Comparison of ENCODE assay signal across 8 mouse cellular contexts in the genomic region with DNA sequence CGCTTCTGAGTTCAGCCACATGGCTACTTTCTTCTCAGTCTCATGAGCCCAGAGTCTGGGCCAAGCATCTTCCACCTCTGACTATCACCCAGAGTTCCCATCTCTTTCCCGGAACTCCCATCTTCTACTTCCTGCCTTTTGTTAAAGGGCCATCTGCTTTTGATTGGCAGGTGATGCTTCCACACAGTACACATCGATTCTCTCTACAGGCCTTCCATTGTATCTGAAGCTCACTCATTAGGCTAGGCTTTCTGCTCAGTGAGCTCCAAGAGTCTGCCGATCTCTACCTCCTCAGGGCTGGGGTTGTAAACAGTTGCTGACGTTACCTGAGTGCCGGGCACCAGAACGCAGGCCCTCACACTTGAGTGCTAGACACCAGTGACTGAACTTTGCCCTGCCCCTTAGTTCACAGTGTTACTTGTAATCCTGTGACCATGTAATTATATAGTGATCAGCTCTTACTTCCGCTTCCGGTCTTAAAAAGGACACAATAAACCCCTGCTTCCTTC. TPM values are rescaled to one million over a fixed set of nuclear protein-coding genes. Genes with fewer than 3 reads are reported as not detected.
A peak's percentile ranks its signal among the peaks of the same experiment; 100 is the strongest.
DNase-seq lines count a peak whose midpoint lies in the region; ATAC-seq and TF ChIP-seq lines count a peak whose summit lies in the region.

A gene (plus strand): TSS at position 459 of the 509 bp plus-strand sequence.

- H3K9me3 ChIP-seq in heart, embryonic 10.5 days: no peaks in the 10 kb centered on the region
- no peaks in the 10 kb centered on the region for H3K9me3 ChIP-seq in midbrain, embryonic 16.5 days (replicated peaks; ENCODE audit: control insufficient read depth, low read length, poor library complexity, severe bottlenecking)

- no peak for TF ChIP-seq POLR2A in lung, adult 2 months (IDR thresholded peaks at IDR 0.05; ENCODE audit: borderline replicate concordance, extremely low read depth, low read depth, low read length)

- H3K4me2 ChIP-seq in midbrain, embryonic 16.5 days (ENCODE audit: low read length): peak within 1 kb of the TSS; percentile 40

- peaks cover 5% of the 10 kb centered on the region; the same call in 1 of the 2 replicates for H3K36me3 ChIP-seq in heart, embryonic 10.5 days
- H3K36me3 ChIP-seq in midbrain, embryonic 16.5 days (ENCODE audit: control insufficient read depth, insufficient read depth, low read length): no peaks in the 10 kb centered on the region

- no peak within 1 kb of the TSS for H3K4me3 ChIP-seq in lung, adult 2 months (replicated peaks; ENCODE audit: extremely low read depth, low read depth, low read length)
- peak within 1 kb of the TSS; percentile 91; the same call in 1 of the 2 replicates for H3K4me3 ChIP-seq in heart, embryonic 10.5 days
- H3K4me3 ChIP-seq in midbrain, embryonic 16.5 days (ENCODE audit: low read depth, low read length): no peak within 1 kb of the TSS

- DNase-seq in lung, adult 2 months: no peak
- no peak for DNase-seq in lung, adult 18-20 months
- DNase-seq in heart, embryonic 10.5 days (ENCODE audit: low spot score): no peak
- DNase-seq in layer of hippocampus, postnatal 36 days: no peak
- DNase-seq in kidney, postnatal 25 days: no peak
- DNase-seq in testis, postnatal 10 days (ENCODE audit: low spot score): no peak

- H3K27me3 ChIP-seq in heart, embryonic 10.5 days (ENCODE audit: insufficient read depth, poor library complexity, severe bottlenecking): 0 out of 2 replicates have a peak, but pooled peaks cover 8% of the 10 kb centered on the region
- no peaks in the 10 kb centered on the region for H3K27me3 ChIP-seq in midbrain, embryonic 16.5 days (ENCODE audit: control insufficient read depth, insufficient read depth, low read depth, low read length)

- H3K27ac ChIP-seq in heart, embryonic 10.5 days: peak within 1 kb of the TSS; percentile 63
- no peak within 1 kb of the TSS for H3K27ac ChIP-seq in midbrain, embryonic 16.5 days (ENCODE audit: low read length)

- TF ChIP-seq CTCF in lung, adult 2 months (IDR thresholded peaks at IDR 0.05; ENCODE audit: insufficient read depth, low read length): no peak

- WGBS in lung, adult 2 months: 90% methylated on average over 9 of the region's 9 CpGs
- 92% methylated on average over 9 of the region's 9 CpGs for WGBS in heart, embryonic 10.5 days
- WGBS in midbrain, embryonic 16.5 days: 94% methylated on average over 9 of the region's 9 CpGs

- H3K9ac ChIP-seq in midbrain, embryonic 16.5 days (ENCODE audit: low read depth, low read length): no peak within 1 kb of the TSS

- H3K4me1 ChIP-seq in lung, adult 2 months (ENCODE audit: control insufficient read depth, insufficient read depth, low read length): peaks cover 9% of the 10 kb centered on the region; the same call in 1 of the 2 replicates
- H3K4me1 ChIP-seq in heart, embryonic 10.5 days: peaks cover 24% of the 10 kb centered on the region
- H3K4me1 ChIP-seq in midbrain, embryonic 16.5 days (ENCODE audit: control insufficient read depth, insufficient read depth, low read length): peaks cover 16% of the 10 kb centered on the region

- ATAC-seq in common myeloid progenitor, adult 5-6 weeks (replicated peaks; ENCODE audit: low read depth, poor library complexity, severe bottlenecking): no peak
- no peak for ATAC-seq in midbrain, embryonic 16.5 days

RNA-seq across cellular contexts. Expression of the gene that starts here (rescaled TPM):
- 22.6 and 24.2 TPM in 2 replicates for polyA plus RNA-seq in lung, adult 2 months (2012; rRNA removed)
- 148 and 164 TPM in 2 replicates for total RNA-seq in common myeloid progenitor, adult 5-6 weeks (2017)
- polyA plus RNA-seq in heart, embryonic 10.5 days (2016; fragmentation: Nextera tagmentation; extraction: Ambion mirVana): 189 and 215 TPM in 2 replicates
- total RNA-seq in layer of hippocampus, postnatal 36 days (2021): 10 to 100 TPM; 26.3 to 26.9 TPM
- polyA plus RNA-seq in midbrain, embryonic 16.5 days (2015; fragmentation: Nextera tagmentation; extraction: Ambion mirVana): 81.6 and 81.7 TPM in 2 replicates
